Mouse (Mus musculus) lung, postnatal 4 days (tissue): ENCODE results near the gene Akap3.

ENCODE experiments used
- DNase-seq, 2 experiments: peaks; one replicate each; pipeline ENCODE4 v3.0.0; 2021

The Akap3 gene

GRCm38 (mm10) chr6:126852881-126853280, at the start of gene Akap3:
Akap3 (plus strand) TSS chr6:126853098.
- no peak for DNase-seq

GRCm38 (mm10) chr6:126806783-126807182, 46.1 kb upstream of the Akap3 start:
- DNase-seq: no peak

DNA sequence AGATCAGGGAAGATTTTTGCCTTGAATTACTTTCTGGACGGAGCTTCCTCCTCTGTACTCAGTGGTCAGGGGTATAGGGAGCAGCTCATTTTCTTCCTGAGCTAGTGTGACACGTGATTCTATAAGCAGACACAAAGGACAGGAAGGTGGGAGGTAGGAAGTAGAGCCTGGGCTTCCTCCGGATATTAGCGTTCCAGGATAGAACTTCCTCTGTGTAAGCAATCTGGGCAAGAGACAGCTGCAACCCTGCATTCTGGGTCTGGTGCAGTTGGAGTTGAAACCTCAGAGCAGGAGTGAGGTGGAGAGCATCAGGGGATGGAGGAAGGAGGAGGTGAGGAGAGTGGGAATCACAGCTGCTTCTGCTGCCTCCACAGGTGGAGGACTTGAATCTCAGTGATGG, 44.8 kb upstream of the Akap3 start:
- DNase-seq: peak; percentile 38 to 39

DNA sequence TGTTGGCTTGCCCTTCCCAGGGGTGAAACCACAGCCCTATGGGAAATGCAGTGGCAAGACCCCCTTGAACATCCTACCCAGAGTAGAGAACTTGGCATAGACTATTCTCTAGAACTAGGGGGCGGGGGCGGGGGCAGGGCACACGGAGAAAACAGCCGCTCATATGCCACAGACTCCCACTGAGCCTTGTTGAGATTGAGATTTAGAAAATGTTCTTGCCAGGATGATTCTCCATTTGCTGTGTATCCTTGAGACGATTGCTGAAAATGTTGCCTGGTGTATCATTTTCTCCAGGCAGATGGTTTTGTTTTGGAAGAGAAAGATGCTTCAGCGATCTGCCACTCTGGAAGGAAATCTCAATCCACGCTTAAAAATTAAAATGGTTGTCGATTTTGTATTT, 44.3 kb upstream of the Akap3 start:
- no peak for DNase-seq

GRCm38 (mm10) chr6:126811481-126811880, 41.4 kb upstream of the Akap3 start:
- no peak for DNase-seq

DNA sequence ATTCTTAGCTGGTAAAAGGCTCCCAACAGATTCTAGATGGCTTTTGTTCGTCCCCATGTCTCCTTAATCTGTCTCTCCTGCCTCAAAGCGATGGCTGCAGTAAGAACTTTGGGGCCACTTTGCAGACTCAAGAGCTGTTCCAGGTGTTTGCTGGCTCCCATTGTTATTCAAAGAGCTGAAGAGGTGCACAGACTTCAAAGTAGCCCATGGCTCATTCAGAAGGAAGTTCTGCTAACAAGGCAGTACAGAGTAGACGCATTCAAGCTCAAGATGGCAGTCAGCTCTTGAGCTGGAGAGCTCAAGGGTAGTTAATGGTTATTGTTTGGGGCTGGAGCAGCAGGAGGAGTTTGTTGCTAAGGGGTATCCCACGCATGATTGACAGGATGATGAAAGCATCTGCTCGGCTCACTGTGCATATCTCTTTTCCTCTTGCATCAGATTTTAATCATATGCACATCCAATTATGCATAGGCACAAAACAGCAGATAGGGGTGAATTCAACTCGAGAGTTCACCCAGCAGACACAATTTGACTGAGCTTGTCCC, 37.6 kb upstream of the Akap3 start:
- DNase-seq: no peak

- DNase-seq: no peak
Measured at GRCm38 (mm10) chr6:126816338-126816737, 36.6 kb upstream of the Akap3 start.

- no peak for DNase-seq
Measured at GRCm38 (mm10) chr6:126823087-126823486, 29.8 kb upstream of the Akap3 start.

DNA sequence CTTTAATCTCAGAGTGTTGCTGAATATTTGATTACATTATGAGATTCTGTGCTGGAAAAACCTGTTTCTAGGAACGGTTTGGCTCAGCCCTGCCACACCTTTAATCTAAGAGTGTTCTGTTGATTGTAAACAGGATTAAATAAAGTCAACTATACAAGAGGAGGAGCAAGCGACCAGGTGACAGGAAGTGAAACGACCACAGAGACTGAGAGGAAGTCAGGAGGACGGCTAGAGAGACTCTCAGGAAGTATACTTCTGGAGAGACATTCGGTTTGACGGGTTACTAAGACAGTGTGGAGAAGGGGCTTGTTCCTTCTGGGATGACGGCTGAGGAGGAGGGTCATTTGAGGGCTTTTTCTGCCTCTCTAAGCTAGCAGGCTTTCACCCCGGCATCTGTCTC, 16.3 kb upstream of the Akap3 start:
- DNase-seq: no peak

- DNase-seq: peak; percentile 94 to 96
Measured at GRCm38 (mm10) chr6:126848712-126849704, 3.9 kb upstream of the Akap3 start, which contains the start of gene Ndufa9. Ndufa9 (minus strand) TSS chr6:126849136.

GRCm38 (mm10) chr6:126877118-126877517, 24.2 kb downstream of the Akap3 start:
- no peak for DNase-seq

DNA sequence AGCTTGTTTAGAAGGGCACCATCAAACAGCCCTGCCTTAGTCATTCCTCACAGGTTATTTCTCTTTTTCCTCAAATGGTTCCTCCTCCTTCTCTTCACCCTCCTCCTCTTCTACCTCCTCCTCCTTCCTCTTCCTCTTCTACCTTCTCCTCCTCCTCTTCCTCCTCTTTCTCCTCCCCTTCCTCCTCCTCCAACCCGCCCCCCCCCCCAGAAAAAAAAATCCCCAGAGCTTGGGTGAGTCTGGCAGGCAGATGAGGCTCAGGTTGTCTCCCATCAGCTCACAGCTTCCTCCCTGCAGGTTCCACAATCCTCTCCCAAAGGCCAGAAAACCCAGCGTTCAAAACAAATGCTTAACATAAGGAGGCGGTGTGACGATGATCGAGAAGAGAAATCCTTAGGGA, 54.5 kb downstream of the Akap3 start:
- DNase-seq: no peak

DNA sequence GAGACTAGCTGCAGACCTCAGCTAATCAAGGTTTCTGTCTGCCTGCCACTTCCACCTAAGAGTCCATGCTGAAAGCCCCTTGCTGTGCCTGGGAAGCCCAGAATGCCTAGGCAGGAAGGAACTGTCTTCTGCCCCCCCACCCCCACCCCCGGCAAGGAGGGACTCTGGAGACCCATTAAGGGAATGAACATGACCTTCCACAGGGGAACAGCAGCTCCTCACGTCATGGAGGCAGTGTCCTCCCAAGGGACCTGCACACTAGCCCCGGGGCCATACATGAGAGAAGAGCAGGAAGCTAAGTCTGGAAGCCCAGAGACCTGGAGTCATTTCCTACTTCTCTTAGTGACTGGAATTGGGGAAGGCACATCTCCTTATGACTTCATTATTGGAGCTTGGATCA, 55.0 kb downstream of the Akap3 start:
- DNase-seq: no peak

- no peak for DNase-seq
Measured at GRCm38 (mm10) chr6:126910727-126911126, 57.8 kb downstream of the Akap3 start.

DNA sequence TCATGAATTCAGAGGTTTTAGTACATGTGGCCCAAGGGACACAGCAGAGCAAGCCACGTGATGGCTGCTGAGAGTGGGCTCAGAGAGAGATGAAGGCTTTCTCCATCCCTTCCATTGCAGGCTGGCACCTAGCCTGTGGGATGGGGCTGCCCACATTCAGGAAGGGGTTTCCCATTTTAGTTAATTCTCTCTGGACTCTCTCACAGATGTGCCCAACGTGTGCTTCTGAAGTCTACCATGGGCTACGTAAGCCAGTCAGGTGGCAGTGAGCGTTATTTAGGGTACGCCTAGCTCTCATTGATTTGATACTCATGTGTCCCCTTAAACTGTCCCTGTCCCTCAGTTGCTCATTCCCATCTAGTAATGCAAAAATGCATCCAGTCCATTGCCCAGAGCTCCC, 62.0 kb downstream of the Akap3 start:
- no peak for DNase-seq

DNA sequence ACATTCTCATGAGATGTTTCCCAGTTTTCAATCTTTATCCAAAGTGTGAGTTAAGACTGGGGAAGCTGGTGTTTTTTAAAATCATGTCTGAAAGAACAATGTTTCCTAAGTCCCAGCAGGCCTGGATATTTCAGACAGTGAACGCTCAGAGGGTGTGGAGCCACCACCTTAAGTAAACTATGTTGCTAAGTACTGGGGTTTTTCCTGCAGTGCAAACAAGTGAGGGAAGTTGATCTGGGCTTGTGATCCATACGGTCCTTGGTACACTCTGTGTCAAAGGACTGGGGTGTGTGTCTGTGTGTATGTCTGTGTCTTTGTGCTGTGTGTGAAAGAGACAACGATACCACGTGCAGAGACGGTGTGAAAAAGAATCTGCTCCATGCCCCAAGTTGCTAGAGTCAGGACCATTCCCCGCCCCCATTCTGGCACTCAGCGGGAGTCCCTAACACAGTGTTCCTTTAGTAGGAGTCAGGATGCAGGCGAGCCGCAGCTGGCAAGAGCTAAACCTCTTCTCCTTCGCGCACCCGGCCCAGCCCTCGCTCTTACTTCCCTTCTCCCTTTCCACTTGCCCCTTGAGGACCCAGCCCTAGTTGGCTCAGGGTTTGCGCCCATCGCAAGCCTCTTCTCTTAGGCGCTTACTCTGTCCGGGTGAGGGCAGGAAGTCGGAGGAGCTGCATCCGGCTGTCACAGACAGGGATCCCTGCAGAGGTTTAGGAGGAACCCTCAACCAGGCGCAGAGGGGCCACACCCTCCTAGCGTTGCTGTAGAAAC, 68.4 kb downstream of the Akap3 start, which contains the start of gene Dyrk4:
Gene Dyrk4 (minus strand): TSS at position 729 of the 771 bp plus-strand sequence.
- DNase-seq: peak; percentile 46 to 57
